Mouse (Mus musculus) cerebellum, postnatal 4 days (tissue): ENCODE data around the gene Gm4756.
A peak's percentile ranks its signal among the peaks of the same experiment; 100 is the strongest.
"Not testable (repeated sequence)": the region's sequence is repeated elsewhere in the genome, so short reads cannot be mapped to it uniquely, and the experiment has no call there.

Experiments
- DNase-seq, 2 experiments: peaks; one replicate each; pipeline ENCODE4 v3.0.0; 2022; ENCODE audit warnings: low spot score in 2 of 2, mixed read lengths in 1 of 2

Gm4756 gene

GRCm38 (mm10) chr12:72649611-72650330, at the start of gene Gm4756:
Gm4756 (minus strand) TSS chr12:72649661.
- DNase-seq, result no peak

GRCm38 (mm10) chr12:72694901-72695463, 45.5 kb upstream of the Gm4756 start:
- DNase-seq, result peak in 1 of 2 experiments; percentile 11

- peak in 1 of 2 experiments; percentile 16 for DNase-seq
These were observed 45.0 kb upstream of the Gm4756 start for GRCm38 (mm10) chr12:72694438-72694837.

- DNase-seq, result no peak
These were observed 44.4 kb upstream of the Gm4756 start for GRCm38 (mm10) chr12:72693895-72694294.

GRCm38 (mm10) chr12:72688281-72688680, 38.8 kb upstream of the Gm4756 start:
- DNase-seq, result not testable (repeated sequence)

- DNase-seq, result not testable (repeated sequence)
These were observed 38.3 kb upstream of the Gm4756 start for GRCm38 (mm10) chr12:72687741-72688140.

- not testable (repeated sequence) for DNase-seq
These were observed 37.1 kb upstream of the Gm4756 start for GRCm38 (mm10) chr12:72686566-72686965.

GRCm38 (mm10) chr12:72683612-72684011, 34.2 kb upstream of the Gm4756 start:
- DNase-seq, result no peak

GRCm38 (mm10) chr12:72682511-72683282, 33.2 kb upstream of the Gm4756 start:
- DNase-seq, result no peak

GRCm38 (mm10) chr12:72681919-72682318, 32.5 kb upstream of the Gm4756 start:
- no peak for DNase-seq

GRCm38 (mm10) chr12:72679635-72680034, 30.2 kb upstream of the Gm4756 start:
- no peak for DNase-seq

GRCm38 (mm10) chr12:72674820-72675219, 25.4 kb upstream of the Gm4756 start:
- DNase-seq, result peak in 1 of 2 experiments; percentile 28

GRCm38 (mm10) chr12:72674079-72674797, 24.8 kb upstream of the Gm4756 start:
- DNase-seq, result no peak

- no peak for DNase-seq
These were observed 22.2 kb upstream of the Gm4756 start for GRCm38 (mm10) chr12:72671516-72672135.

- DNase-seq, result no peak
These were observed 21.5 kb upstream of the Gm4756 start for GRCm38 (mm10) chr12:72670921-72671320.

GRCm38 (mm10) chr12:72667868-72668469, 18.5 kb upstream of the Gm4756 start:
- DNase-seq, result no peak

GRCm38 (mm10) chr12:72666015-72666414, 16.6 kb upstream of the Gm4756 start:
- DNase-seq, result no peak

- peak; percentile 41 to 80 for DNase-seq
These were observed 15.4 kb upstream of the Gm4756 start, which contains the start of gene Dhrs7 for GRCm38 (mm10) chr12:72664735-72665337. Dhrs7 (minus strand) TSS chr12:72664909.

GRCm38 (mm10) chr12:72664020-72664734, 14.7 kb upstream of the Gm4756 start:
- DNase-seq, result peak in 1 of 2 experiments; percentile 35

GRCm38 (mm10) chr12:72655775-72656174, 6.3 kb upstream of the Gm4756 start:
- DNase-seq, result no peak
